Mouse (Mus musculus) 416B (cell line): ENCODE measurements at regions not wholly inside any gene's neighbourhood (a gene's known extent, or its start where the extent isn't known, plus 50 kb on each side); places are given as distances from the start of the nearest gene placed in this dataset.

Source experiments
- DNase-seq: peaks from one replicate; pipeline ENCODE4 v3.0.0; 2011; ENCODE audit warnings: low read depth

GRCm38 (mm10) chr5:9954652-9955051, 229.7 kb upstream of the Grm3 start:
- DNase-seq = peak; percentile 62

DNA sequence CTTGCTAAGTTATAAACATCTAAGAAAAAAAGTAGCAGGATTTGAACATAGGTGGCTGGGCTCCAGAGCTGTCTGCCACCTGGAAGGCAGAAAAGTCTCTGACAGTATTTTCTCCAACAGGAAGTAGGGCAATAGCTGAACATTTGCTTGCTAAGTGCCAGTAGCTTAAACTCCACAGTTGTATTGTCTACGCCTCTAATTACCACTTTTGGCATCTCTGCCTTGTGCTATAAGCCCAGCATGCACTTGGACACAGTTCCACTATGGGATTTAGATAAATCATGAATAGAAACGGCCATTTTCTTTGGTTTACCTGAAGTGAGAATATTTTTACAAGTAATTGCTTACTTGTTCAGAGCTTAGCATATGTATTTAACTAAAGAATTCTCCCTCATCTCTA, 213.8 kb upstream of the Grm3 start:
- no peak for DNase-seq

DNA sequence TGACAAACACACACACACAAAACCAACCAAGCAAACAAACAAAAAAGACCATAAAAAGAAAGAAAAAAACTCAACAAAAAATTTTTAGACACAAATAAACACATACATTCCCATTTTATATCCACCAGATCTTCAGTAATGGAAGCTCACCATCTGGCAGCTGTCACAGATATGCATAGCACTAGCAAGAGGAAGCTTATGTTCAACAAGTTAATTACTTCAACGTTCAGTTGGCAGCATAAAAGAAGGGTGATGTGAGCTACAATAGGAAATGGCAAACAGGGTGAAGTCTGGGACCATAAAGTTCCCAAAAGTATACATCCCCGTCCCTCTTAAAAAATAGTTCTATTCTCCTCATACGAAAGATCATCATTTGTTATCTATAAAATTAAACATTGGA, 188.0 kb upstream of the Grm3 start:
- DNase-seq = no peak

DNA sequence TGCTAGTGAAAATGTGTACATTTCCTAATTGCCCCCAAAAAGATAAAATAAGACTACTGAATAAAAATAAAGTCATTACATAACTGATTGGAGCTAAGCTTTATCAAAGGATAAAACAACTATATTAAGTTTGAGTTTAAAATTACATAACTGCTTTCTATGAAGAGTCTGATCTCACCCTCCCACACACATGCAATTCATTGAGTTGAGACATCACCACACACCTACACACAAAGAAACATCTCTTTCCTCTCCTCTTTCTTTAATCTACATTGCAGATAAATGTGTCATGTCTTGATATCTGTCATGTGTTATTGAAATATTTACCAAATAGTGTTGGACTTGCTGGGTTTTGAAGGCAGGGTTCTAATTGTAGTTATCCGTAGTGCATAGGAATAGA, 186.8 kb upstream of the Grm3 start:
- no peak for DNase-seq

- no peak for DNase-seq
These were observed 186.1 kb upstream of the Grm3 start for GRCm38 (mm10) chr5:9911089-9911473.

DNA sequence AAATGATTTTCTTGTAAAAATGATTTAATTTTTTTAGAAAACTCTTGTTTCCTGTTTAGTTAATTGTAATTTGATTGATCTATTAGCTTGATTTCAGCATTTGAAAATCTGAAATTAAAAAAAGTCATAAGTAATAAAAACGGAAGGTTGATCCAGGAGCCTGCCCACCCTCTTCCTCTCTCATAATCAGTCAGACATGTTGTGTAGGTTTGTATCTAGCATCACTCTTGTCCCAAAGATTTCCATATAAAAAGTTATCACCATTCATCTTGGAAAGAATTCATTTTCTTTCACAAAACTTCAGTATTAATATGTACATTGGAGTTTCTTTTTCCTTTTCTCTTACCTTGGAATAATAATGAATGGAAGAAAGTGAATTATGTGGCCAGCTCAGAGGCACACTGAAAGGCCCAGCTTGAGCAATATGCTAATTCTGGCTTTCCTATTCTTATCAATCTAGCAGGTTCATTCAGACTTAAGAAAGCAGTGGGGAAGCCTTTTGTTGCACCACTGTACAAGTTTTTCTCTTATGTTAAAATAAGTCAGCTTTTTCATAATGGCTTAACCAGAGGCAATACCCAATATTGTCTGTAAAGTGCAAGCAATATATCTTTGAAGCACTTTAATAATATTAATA, 185.6 kb upstream of the Grm3 start:
- DNase-seq = no peak

- no peak for DNase-seq
These were observed 170.3 kb upstream of the Grm3 start for GRCm38 (mm10) chr5:9895297-9895696.

DNA sequence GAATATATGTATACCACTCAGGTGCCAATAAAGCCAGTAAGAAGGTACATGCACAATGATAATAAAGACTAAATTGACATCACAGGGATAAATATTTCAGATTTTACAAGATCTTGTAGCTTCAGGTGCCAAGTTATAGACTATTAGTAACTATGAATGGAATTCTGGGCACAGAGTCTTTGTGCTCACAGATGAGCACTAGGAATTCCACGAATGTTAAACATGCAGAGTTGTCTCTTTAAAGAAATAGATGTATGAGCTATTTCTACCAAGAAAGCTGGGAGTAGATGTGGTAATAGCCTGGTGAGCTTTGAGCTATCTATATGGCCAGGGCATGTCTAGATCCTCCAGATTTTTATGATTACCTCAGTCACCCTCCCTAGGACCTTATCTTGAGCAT, 153.1 kb upstream of the Grm3 start:
- DNase-seq = no peak

DNA sequence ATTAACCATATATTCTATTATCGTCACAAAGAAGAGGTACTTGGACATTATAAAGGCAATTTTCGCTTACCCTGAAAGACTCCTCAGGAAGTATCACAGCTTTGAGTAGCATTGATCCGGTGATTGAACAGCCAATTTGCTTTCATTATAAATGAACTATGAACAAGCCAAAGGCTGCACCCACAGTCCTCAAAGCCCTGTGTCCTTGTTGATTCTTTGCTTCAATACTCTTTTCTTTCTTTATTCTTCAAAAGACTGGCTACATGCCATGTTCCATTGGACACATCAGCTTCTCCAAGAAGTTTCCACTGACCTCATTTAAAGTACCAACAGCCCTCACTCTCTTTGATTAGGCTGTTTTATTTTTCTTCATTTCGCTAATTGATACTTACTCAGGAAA, 144.1 kb upstream of the Grm3 start:
- DNase-seq = no peak

GRCm38 (mm10) chr5:9829750-9830149, 104.8 kb upstream of the Grm3 start:
- no peak for DNase-seq

DNA sequence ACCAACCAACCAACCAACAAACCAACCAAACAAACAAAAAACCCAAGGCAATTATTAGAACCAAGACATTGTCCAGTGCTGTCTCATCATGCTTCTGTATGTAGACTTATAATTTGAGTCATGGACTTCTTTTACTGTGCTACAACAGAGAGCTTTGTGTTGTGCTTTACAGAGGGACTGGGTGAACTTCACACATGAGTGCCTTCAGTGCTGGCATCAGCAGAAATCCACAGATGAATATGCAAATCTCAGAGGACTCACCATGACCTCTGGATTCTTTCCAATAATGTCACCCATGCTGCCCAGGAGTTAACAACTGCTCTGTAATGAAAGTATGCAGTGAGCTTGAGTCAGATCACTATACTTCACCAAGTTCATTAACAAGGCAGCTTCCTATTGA, 76.7 kb upstream of the Grm3 start:
- DNase-seq = no peak

GRCm38 (mm10) chr5:9781107-9781506, 56.1 kb upstream of the Grm3 start:
- no peak for DNase-seq
